15 mouse cellular contexts compared by ENCODE assay signal in the genomic region with DNA sequence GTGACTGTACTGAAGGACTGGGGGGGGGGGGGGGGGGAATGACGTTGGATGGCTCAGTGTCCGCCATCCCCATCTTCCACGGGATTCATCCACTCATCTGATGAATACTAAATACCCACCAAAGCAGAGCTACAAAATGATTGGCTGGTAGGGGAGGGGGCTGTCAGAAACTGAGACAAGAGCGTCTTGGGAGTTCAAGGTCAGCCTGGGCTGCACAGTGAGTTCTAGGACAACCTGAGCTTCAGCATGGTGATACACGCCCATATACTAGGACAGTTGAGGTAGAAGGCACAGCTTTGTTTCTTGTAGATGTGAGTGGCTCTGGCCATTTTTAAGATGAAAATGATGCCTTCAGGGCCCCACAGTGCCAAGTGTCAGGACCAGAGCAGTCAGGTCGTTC.
"Had no signal": no experiment of that assay in that cellular context is flagged by ENCODE, and none has a peak within 500 bp of the region (broad histone marks: within the 10 kb centered on the region; RNA-seq: fewer than 3 reads in every experiment).

No protein-coding gene starts in this region.

- DNase-seq: cerebellum, adult 9-10 months; cerebellum, adult 9-11 months; cerebellum, postnatal 10 days; cerebellum, postnatal 14 days; cerebellum, postnatal 25 days; embryo, embryonic 11 days; forebrain, postnatal 0 days; gastrocnemius, adult 2 months; gastrocnemius, postnatal 10 days; gastrocnemius, postnatal 14 days; gastrocnemius, postnatal 25 days; gastrocnemius, postnatal 36 days; heart, adult 11 months; heart, adult 18-20 months; heart, adult 2 months had no signal
